ENCODE assay signal across 9 mouse cellular contexts in the genomic region with DNA sequence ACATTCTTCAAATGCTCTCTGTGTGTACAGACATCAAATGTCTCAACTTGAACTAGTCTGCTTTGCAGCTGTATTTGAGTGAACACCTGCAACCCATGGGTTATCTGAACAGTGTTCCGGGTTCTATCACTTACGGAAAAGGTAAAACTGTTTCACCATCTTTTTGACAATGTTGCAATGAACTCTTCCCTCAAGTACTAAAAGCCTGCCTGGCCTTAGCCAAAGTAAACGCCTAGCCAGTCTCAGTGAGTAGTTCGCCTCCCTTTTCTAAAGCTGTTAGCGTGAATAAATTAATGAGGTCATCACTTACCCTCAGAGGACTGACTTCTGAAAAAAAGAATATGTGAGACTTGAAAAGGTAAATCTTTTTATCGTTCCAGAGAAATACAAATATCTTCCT.
"Had no signal": no experiment of that assay in that cellular context is flagged by ENCODE, and none has a peak within 500 bp of the region (broad histone marks: within the 10 kb centered on the region; RNA-seq: fewer than 3 reads in every experiment).

No protein-coding gene starts in this region.

- DNase-seq: kidney, adult 8-10 months; kidney, postnatal 36 days; layer of hippocampus, adult 9-11 months; layer of hippocampus, postnatal 36 days; lung, adult 2 months; lung, postnatal 10 days; retina, postnatal 1 day; right cerebral cortex, postnatal 4 days; spleen, adult 18-20 months had no signal
